Mouse (Mus musculus) T-helper 2 cell (primary cell): ENCODE data around the gene Lrp5.

Experiments used
- in situ Hi-C: fragments of 300-600 bp; cut with MboI, MseI; formaldehyde crosslinking; loops from one replicate; pipeline ENCODE4 v1.15.1; 2025; ENCODE audit warnings: high pct_unique_total_duplicates

The Lrp5 gene

DNA sequence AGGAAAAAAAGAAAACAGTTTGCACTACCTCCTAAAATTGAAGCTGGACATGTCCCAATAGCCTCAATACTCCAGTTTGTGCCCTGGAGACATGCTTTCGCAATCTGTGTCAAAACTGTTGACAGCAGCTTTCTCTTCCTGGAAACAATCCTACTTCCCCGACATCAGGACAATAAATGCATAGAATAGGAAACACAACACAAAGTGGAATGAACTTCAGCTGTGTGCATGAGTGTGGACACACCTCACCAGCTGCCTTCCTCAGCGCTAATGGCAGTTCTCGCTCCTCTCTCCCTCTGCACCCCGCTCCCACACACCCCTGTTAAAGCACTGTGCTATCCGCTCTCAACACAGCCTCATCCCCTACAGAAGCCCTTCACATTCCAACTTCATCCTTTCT is 123.6 kb downstream of the Lrp5 start:
- in situ Hi-C loops = no loop called here

DNA sequence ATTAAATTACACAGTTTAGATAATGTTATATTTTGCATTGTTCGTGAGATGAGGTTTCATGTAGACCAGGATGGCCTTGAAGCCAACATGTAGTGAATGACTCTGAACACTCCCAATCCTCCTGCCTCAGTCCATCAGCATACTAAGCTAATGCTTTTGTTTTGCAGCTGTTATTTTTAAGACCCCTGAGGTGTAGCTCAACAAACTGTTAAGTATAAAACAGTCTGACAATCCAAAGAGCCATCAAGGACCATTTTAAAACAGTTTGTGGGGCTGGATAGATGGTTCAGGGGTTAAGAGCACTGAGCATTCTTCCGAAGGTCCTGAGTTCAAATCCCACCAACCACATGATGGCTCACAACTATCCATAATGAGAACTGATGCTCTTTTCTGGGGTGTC is 124.1 kb downstream of the Lrp5 start:
- in situ Hi-C loops = no loop called here

DNA sequence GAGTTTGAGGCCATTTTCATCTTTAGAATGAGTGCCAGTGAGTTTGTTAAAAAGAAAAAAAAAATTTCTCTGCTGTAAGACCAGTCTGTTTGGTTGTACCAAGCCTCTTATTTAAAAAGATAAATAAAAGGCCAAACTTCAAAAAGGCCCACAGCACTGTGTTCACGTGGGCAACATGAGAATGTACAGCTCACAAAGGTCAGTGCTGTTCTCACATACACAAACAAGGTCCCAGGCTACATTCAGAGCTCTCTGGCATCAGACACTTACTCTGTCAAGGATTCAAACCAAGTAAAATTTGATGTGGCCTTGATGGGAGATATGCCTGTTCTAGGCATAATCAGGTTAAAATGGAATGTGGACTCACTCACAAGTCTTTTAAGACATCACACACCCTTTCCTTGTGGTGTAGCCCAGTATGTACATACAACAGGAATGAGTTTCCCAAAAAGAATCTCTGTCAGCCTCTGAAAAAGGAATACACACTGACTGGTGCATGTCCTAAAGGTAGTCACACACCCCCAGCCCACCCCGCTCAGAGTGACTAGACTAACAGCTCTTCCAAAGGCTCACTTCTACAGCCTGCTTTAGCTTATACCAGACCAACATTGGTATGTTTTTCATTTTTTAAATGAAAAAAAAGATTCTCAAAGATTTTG is 130.1 kb downstream of the Lrp5 start:
- in situ Hi-C loops = no loop called here

DNA sequence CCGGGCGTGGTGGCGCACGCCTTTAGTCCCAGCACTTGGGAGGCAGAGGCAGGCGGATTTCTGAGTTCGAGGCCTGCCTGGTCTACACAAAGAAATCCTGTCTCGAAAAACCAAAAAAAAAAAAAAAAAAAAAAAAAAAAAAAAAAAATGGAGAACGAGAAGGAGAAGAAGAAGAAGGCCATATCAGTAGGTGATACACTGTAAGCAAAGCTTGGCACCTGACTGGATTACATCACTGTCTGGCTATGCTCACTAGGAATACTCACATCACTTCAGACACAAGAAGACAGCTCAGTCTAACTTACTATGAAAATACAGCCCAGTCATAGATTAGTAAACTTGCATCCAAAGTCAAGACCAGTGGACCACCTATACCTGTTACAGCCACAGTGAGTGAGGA is 131.6 kb downstream of the Lrp5 start:
- in situ Hi-C loops = no loop called here

DNA sequence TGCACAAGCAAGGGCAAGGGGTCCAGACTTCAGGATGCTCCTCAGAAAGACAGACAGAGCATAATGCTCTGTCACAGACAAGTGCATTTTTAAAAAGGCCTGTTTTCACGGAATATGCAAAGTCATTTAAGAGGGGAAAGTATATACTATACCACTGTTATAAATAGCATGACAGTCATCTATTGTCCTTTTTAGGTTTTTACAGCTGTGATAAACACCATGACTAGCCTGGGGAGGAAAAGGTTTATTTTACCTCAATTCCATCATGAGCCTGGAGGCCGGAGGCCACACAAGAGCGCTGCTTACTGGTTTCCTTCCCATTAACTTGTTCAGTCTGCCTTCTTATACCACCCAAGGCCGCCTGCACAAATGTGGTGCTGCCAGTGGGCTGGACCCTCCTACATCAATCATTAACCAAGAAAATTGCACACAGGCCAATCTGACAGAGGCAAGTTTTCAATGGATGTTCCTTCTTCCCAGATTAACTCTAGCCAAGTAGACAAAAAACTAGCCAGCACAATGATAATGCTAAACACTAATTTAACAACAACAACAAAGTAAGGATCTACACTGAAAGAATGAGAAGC is 134.7 kb downstream of the Lrp5 start:
- in situ Hi-C loops = no loop called here

DNA sequence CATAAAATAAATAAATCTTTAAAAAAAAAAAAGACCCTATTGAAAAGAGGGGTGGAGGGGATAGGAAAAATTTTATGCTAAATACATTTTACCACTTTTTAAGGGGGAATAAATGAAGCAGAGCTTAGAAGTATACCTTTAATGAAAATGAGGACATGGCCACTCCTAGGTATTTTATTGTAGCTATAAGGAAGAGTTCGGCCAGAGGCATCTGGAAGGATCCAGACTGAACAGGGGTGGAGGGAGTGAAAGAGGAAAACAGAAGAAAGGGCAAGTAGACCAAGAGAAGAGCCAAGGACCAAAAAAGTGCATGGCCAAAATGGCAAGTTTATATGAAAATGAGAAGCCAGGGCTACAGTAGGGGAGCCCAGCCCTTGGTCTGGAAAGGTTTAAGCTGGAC is 136.3 kb downstream of the Lrp5 start:
- in situ Hi-C loops = no loop called here

DNA sequence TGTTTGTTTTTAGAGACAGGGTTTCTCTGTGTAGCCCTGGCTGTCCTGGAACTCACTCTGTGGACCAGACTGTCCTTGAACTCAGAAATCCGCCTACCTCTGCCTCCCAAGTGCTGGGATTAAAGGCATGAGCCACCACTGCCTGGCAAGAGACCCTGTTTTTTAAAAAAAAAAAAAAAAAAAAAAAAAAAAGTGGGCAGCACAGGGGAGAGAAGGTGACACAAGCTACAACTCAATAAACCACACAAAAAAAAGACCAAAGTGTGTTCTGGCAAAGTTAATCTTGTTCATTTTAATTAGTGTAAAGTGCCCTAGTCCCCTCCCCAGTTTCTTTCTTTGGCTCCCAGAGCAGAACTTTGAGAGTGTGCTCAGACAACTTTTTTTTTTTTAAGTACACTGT is 137.1 kb downstream of the Lrp5 start:
- in situ Hi-C loops = no loop called here

DNA sequence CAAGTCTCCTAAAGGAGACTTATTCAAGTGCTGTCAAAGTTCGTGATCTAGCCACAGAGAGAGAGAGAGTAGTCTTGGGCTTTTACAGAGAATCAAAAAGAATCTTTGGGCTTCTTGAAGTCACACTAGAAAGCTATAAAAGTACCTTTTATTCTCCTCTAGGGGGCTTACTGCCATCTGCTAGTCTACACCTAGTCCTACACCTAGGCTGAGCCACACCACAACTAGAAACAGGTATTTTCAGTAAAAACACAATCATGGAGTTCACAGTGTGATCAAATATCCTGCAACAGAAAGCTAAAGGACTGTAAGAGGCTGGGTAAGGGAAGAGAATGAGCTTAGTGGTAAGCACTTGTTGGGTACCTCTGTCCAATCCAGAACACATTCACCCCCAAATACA is 138.1 kb downstream of the Lrp5 start:
- in situ Hi-C loops = no loop called here

DNA sequence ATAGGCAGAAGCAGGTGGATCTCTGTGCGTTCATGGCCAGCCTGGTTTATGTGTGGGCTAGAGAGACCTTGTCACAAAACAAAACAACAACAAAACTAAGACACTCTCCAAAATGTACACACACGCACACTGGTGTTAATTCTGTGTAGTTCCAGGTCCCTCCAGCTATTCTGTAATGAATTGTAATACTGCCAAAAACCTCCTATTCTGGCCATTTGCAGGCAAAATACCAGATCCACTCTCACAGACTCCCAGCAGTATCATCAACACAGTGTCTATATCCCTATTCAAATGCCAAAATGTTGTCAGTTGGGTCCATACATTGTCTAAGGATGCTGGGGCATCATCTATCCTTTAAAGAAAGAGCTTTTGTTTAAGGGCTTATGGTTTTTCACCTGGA is 141.4 kb downstream of the Lrp5 start:
- in situ Hi-C loops = no loop called here

DNA sequence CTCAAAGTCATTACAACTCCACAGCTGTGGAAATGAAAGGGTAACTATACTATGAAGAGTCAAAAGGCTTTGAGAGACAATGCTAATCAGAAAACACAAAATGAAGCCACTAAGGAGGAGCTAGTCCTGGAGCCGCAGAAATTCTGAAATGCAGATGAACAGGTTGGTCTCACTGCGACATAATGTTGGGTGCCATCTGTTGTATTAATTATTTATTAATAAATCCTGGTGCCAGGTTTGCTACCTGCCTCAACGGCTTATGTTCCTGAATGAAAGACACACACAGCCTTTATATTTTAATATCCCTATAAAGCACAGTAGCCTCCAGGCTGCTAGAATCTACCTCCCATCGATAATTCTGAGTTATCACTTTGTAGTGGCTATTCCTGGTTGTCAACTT is 143.8 kb downstream of the Lrp5 start:
- in situ Hi-C loops = no loop called here

DNA sequence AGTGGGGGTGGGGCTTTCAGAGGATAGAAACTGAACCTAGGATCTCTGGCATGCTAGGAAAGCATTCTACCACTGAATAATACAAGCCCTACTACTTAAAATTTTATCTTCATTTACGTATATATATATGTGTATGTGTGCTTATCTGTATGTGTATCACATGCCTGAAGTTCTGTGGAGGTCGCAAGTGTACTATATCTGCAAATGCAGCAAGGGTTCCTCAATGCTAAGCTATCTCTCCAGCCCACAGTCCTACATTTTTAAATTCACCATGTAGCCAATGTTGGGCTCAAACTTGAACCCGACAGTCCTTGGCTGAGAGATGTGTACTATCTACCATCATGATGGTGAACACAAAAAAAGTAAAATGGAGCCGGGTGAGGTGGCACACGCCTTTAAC is 145.4 kb downstream of the Lrp5 start:
- in situ Hi-C loops = no loop called here

DNA sequence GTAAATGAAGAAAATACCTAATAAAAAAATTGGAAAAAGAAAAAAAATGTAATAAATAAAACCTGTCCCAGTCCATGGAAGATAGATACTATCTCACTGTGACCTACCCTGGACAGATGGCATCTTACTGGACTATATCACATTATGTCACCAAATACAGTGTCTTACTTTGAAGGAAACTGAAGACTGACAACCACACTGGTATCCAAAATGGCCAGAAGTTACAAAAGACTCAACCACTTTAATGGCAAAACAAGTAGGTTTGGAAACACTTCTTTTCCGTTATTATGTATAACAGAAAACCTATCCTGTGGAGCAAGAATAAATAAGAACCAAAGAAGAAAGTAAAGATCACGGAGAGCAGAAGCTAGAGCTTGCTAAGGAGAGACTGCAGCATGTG is 146.1 kb downstream of the Lrp5 start:
- in situ Hi-C loops = no loop called here

DNA sequence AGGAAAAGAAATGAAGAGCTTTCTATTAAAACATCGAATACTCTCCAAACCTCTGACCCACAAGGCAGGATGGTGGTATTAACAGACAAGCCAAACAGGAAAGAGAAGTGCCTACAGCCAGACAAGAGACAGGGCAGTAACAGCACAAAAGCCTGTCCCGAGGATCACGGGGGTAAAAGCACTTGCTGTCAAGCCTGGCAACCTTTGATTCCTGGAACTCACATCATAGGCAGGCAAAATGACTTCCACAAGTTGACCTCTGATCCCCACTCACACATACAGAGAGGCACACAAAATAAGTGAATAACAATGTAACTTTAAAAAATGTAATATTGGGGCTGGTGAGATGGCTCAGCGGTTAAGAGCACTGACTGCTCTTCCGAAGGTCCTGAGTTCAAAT is 146.9 kb downstream of the Lrp5 start:
- in situ Hi-C loops = no loop called here

DNA sequence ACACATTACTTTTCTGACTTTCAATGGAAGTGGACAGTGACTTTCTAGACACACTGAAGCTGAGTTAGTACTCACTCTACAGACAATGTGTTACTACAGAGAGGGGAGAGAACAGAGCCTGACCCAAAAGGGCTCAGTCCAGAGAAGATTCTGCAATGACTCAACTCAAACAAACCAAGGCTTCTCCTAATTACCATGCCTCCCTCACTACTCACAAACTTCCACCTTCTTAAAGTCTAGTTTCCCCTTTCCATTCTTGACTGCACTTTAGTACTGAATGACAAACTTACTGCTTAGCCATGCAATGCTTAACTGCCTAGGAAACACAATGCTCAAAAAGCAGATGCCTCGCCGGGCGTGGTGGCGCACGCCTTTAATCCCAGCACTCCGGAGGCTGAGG is 148.7 kb downstream of the Lrp5 start:
- in situ Hi-C loops = no loop called here

DNA sequence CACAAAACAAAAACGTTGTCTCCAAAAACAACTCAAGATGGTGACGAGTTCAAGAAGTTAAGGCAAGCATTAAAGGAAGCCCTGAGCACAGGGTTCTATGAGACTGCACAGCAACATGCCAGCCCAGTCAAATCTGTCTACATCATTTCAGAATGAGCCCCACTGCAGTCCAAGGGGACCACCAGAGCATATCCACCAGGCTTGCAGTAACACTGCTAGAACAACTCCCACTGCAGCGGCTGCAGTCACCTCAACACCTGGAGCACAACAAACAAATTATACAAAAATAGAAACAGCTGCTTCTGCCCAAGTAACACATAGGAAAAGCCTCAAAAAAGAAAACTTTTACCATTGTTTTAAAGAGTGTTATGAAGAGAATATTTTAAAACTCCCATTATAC is 151.4 kb downstream of the Lrp5 start:
- in situ Hi-C loops = no loop called here
